Mouse (Mus musculus) MEL (cell line): ENCODE measurements around the gene Gorab. TPM values are rescaled to one million over a fixed set of nuclear protein-coding genes. Genes with fewer than 3 reads are reported as not detected.

ENCODE experiments used
- DNase-seq: peaks from one replicate; pipeline ENCODE4 v3.0.0; 2011; ENCODE audit warnings: low read depth, low spot score
- H3K27ac ChIP-seq: 2 replicates; pipeline ENCODE4 v1.5.1; 2012; ENCODE audit warnings: low read depth, mild to moderate bottlenecking, control low read depth, low read length, moderate library complexity; ENCODE audit not compliant: control insufficient read depth
- H3K27me3 ChIP-seq, 2 experiments: fragments of 150-350 bp in 1 of 2; sonication (generic) in 1 of 2; 2 replicates each; pipeline ENCODE4 v1.6.1; 2012; ENCODE audit warnings: low read length in 2 of 2, mild to moderate bottlenecking in 2 of 2, improper control_type of control experiment in 1 of 2, moderate library complexity in 1 of 2; ENCODE audit not compliant: insufficient read depth in 2 of 2, control insufficient read depth in 1 of 2
- H3K36me3 ChIP-seq, 2 experiments: 2 replicates each; pipeline ENCODE4 v1.6.1; 2012 to 2014; ENCODE audit warnings: low read length in 2 of 2, improper control_type of control experiment in 1 of 2, inconsistent platforms in 1 of 2, mild to moderate bottlenecking in 1 of 2; ENCODE audit not compliant: insufficient read depth in 2 of 2, control insufficient read depth in 1 of 2
- H3K4me1 ChIP-seq, 2 experiments: fragments of 150-350 bp in 1 of 2; sonication (generic) in 1 of 2; 2 replicates each; pipeline ENCODE4 v1.6.1; 2012; ENCODE audit warnings: low read length in 2 of 2, improper control_type of control experiment in 1 of 2, mild to moderate bottlenecking in 1 of 2; ENCODE audit not compliant: insufficient read depth in 2 of 2, control insufficient read depth in 1 of 2
- H3K4me3 ChIP-seq, 2 experiments: fragments of 150-350 bp in 1 of 2; sonication (generic) in 1 of 2; 2 replicates each; pipeline ENCODE4 v1.5.1; 2012; ENCODE audit warnings: low read depth in 2 of 2, low read length in 2 of 2, mild to moderate bottlenecking in 2 of 2, moderate library complexity in 2 of 2, control low read depth in 1 of 2, improper control_type of control experiment in 1 of 2; ENCODE audit not compliant: control insufficient read depth in 1 of 2, insufficient read depth in 1 of 2
- H3K79me2 ChIP-seq: 2 replicates; pipeline ENCODE4 v1.6.1; 2012; ENCODE audit warnings: mild to moderate bottlenecking, low read length, moderate library complexity; ENCODE audit not compliant: control insufficient read depth, poor library complexity, insufficient read depth
- H3K9ac ChIP-seq: 2 replicates; pipeline ENCODE4 v1.6.1; 2012; ENCODE audit warnings: low read depth, mild to moderate bottlenecking, control low read depth, low read length, moderate library complexity; ENCODE audit not compliant: control insufficient read depth, poor library complexity, severe bottlenecking
- H3K9me3 ChIP-seq: fragments of 150-350 bp; sonication (generic); replicated peaks from 2 replicates; pipeline ENCODE4 v1.6.1; 2012; ENCODE audit warnings: mild to moderate bottlenecking, low read length, improper control_type of control experiment, moderate library complexity; ENCODE audit not compliant: insufficient read depth
- BHLHE40 ChIP-seq: IDR thresholded peaks from 2 replicates; pipeline ENCODE4 v1.6.1; 2012; ENCODE audit warnings: low read depth, mild to moderate bottlenecking, inconsistent platforms, low read length, improper control_type of control experiment, borderline replicate concordance
- CHD1 ChIP-seq: IDR thresholded peaks from 2 replicates; pipeline ENCODE4 v1.6.1; 2012; ENCODE audit warnings: low read depth, mild to moderate bottlenecking, inconsistent platforms, low read length, improper control_type of control experiment
- GATA1 ChIP-seq: IDR thresholded peaks from 2 replicates; pipeline ENCODE4 v1.6.1; 2011; ENCODE audit warnings: low read depth, low read length, improper control_type of control experiment
- HCFC1 ChIP-seq: IDR thresholded peaks from 2 replicates; pipeline ENCODE4 v1.6.1; 2012; ENCODE audit warnings: low read depth, mild to moderate bottlenecking, inconsistent platforms, low read length, improper control_type of control experiment, moderate library complexity
- MAFK ChIP-seq: IDR thresholded peaks from 2 replicates; pipeline ENCODE4 v1.6.1; 2011; ENCODE audit warnings: low read depth, mild to moderate bottlenecking, low read length, improper control_type of control experiment, borderline replicate concordance
- MAZ ChIP-seq: IDR thresholded peaks from 2 replicates; pipeline ENCODE4 v1.6.1; 2012; ENCODE audit warnings: low read depth, mild to moderate bottlenecking, inconsistent platforms, low read length, improper control_type of control experiment
- MEF2A ChIP-seq: IDR thresholded peaks from 2 replicates; pipeline ENCODE4 v1.6.1; 2014; ENCODE audit warnings: low read depth, mild to moderate bottlenecking, inconsistent platforms, low read length, improper control_type of control experiment; ENCODE audit not compliant: poor library complexity, insufficient replicate concordance, severe bottlenecking; ENCODE audit errors: extremely low read depth
- MYB ChIP-seq: IDR thresholded peaks from 2 replicates; pipeline ENCODE4 v1.6.1; 2011; ENCODE audit warnings: mild to moderate bottlenecking, low read depth, low read length, improper control_type of control experiment
- MYC ChIP-seq: IDR thresholded peaks from 2 replicates; pipeline ENCODE4 v1.6.1; 2011; ENCODE audit warnings: low read depth, mild to moderate bottlenecking, low read length, improper control_type of control experiment, moderate library complexity
- NELFE ChIP-seq: IDR thresholded peaks from 2 replicates; pipeline ENCODE4 v1.6.1; 2011; ENCODE audit warnings: low read depth, low read length, improper control_type of control experiment
- RCOR1 ChIP-seq: IDR thresholded peaks from 2 replicates; pipeline ENCODE4 v1.6.1; 2012; ENCODE audit warnings: low read depth, mild to moderate bottlenecking, inconsistent platforms, low read length, improper control_type of control experiment
- TAL1 ChIP-seq: IDR thresholded peaks from 2 replicates; pipeline ENCODE4 v1.6.1; 2012; ENCODE audit warnings: mild to moderate bottlenecking, inconsistent platforms, low read length, moderate library complexity, mixed read lengths
- TBP ChIP-seq: IDR thresholded peaks from 2 replicates; pipeline ENCODE4 v1.8.0; 2011; ENCODE audit warnings: low read depth, low read length, improper control_type of control experiment
- UBTF ChIP-seq: IDR thresholded peaks from 2 replicates; pipeline ENCODE4 v1.6.1; 2012; ENCODE audit warnings: low read depth, mild to moderate bottlenecking, inconsistent platforms, low read length, improper control_type of control experiment, moderate library complexity, borderline replicate concordance; ENCODE audit not compliant: insufficient read depth
- ZMIZ1 ChIP-seq: IDR thresholded peaks from 2 replicates; pipeline ENCODE4 v1.6.1; 2012; ENCODE audit warnings: low read depth, mild to moderate bottlenecking, inconsistent platforms, low read length, improper control_type of control experiment, moderate library complexity
- ZNF384 ChIP-seq: IDR thresholded peaks from 2 replicates; pipeline ENCODE4 v1.6.1; 2012; ENCODE audit warnings: low read depth, mild to moderate bottlenecking, inconsistent platforms, low read length, improper control_type of control experiment
- polyA plus RNA-seq, 2 experiments: library from polyadenylated mRNA; stranded (reverse) in 1 of 2; unstranded in 1 of 2; fragments of >175 nt in 1 of 2; fragments of >200 nt in 1 of 2; gene quantifications; 2 replicates each; pipeline versions ENCODE4 v1.2.1 to v1.2.4; 2012; ENCODE audit warnings: low replicate concordance in 2 of 2, low read depth in 1 of 2; ENCODE audit not compliant: insufficient read length in 2 of 2, insufficient read depth in 1 of 2, missing spikeins in 1 of 2
- total RNA-seq: library from RNA; depleted of rRNA; stranded (reverse); fragments of 300-350 nt; gene quantifications from 2 replicates; pipeline ENCODE4 v1.2.3, GENCODE M21; 2012

The Gorab gene
- total and polyA plus RNA-seq, 3 experiments: 3.5 to 4.2 TPM; not detected in 1

DNA sequence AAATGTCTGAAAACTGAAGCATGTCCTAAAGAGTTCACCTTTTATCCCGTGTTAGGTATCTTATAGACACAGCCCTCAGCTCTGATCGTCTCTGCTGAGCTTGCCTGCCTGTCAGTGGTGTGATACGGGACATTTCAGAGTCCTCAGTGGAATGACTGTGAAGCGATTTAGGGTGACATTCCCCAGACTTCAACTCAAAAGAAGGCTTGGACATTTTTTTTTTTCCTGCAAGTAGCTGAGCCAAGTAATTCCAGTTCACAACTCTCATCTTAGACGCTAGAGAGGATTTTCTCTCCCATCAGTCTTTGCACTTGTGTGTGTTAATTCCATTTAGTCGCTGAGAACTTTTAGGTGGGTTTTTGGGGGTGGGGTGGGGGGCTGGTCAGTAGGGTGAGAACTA, 42.7 kb downstream of the Gorab start:
- Histone ChIP-seq H3K27me3 (no peaks in the 10 kb centered on the region; a peak in 1 of 4 replicates), H3K36me3 (peaks cover 0 to 15% of the 10 kb centered on the region in 2 experiments; a peak in 2 of 4 replicates), H3K27ac (no peak overlapping the region; the same call in 1 of the 2 replicates), H3K79me2 (no peaks in the 10 kb centered on the region), H3K4me1 (peaks cover 0 to 11% of the 10 kb centered on the region in 2 experiments; a peak in 2 of 4 replicates), H3K9me3 (no peaks in the 10 kb centered on the region), H3K9ac (no peak overlapping the region; the same call in 1 of the 2 replicates), H3K4me3 (no peak overlapping the region)
- TF ChIP-seq MYB: no peak
- no peak for TF ChIP-seq RCOR1
- TF ChIP-seq BHLHE40: no peak
- TF ChIP-seq HCFC1: no peak
- TF ChIP-seq MYC: no peak
- no peak for TF ChIP-seq UBTF
- TF ChIP-seq TBP: no peak
- TF ChIP-seq ZMIZ1: no peak
- TF ChIP-seq MEF2A: no peak
- TF ChIP-seq MAZ: no peak
- TF ChIP-seq GATA1: no peak
- TF ChIP-seq MAFK: no peak
- DNase-seq: no peak

DNA sequence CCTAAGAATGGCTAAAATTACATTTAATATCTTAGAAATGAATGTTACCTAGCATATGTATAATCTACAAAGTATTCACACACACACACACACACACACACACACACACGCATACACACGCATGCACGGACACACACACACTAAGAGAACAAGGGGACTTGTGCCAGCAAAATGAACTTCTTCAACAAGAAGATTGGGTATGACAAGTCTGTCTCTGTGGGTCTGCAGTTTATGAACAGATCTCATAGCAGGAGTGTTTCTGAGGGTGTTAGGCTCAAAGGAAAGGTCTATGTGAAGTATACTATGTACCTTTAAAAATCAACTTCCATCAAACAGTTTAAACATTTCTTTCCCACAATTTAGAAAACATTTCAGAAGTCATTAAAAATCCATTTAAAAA, 43.9 kb downstream of the Gorab start:
- Histone ChIP-seq H3K4me3 (no peak overlapping the region), H3K79me2 (no peaks in the 10 kb centered on the region), H3K9ac (no peak overlapping the region), H3K27ac (no peak overlapping the region), H3K36me3 (peaks cover 0 to 15% of the 10 kb centered on the region in 2 experiments; a peak in 2 of 4 replicates)
- no peak for TF ChIP-seq UBTF
- no peak for TF ChIP-seq CHD1
- TF ChIP-seq TAL1: no peak
- TF ChIP-seq ZNF384: no peak
- TF ChIP-seq NELFE: no peak
- TF ChIP-seq RCOR1: no peak
- TF ChIP-seq, all 39 proteins: peak for 0
- H3K27me3 ChIP-seq: no peaks in the 10 kb centered on the region; a peak in 1 of 4 replicates
- no peaks in the 10 kb centered on the region for H3K9me3 ChIP-seq
- DNase-seq: no peak
- peaks cover 0 to 11% of the 10 kb centered on the region in 2 experiments; a peak in 2 of 4 replicates for H3K4me1 ChIP-seq
